Mouse (Mus musculus) cerebellum, postnatal 14 days (tissue): ENCODE data around the gene Agap3.

Experiments used
- DNase-seq, 2 experiments: peaks; one replicate each; pipeline ENCODE4 v3.0.0; 2021; ENCODE audit warnings: mixed read lengths in 2 of 2

The Agap3 gene

DNA sequence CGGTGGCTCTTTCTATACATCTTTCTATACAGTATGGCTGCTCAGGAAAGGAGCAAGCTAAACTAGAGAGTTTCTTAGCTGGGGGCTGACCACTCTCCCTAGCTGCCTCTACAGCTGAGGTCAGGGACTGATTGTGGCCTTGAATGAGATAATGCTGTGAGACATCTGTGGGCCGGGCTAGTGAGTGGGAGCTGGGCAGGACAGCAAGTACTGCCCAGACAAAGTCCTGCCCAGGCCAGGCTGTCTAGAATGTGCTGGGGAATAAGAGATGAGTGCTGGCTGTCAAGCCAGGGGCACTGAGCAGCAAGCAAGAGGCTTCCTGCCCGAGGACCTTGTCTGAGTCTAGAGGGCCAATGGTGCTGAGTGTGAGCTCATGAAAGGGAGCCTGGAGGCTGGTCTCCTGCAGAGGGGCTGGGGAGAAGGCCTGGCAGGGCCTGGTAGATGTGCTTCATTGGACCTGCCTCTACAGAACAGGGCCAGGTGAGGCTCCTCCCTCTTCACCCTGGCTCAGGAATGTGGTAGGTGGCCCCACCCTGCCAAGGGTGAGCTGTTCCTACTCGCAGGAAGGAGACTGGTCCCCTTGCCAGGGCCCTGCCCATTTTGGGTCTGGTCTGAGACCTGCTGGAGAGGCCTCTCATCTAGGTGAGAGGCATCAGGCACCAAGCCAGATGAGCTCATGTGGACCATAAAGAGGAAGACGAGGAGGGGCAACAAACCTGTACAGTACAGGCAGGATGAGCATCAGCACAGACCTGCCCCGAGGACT is 23.7 kb downstream of the Agap3 start:
- peak; percentile 65 to 69 for DNase-seq

DNA sequence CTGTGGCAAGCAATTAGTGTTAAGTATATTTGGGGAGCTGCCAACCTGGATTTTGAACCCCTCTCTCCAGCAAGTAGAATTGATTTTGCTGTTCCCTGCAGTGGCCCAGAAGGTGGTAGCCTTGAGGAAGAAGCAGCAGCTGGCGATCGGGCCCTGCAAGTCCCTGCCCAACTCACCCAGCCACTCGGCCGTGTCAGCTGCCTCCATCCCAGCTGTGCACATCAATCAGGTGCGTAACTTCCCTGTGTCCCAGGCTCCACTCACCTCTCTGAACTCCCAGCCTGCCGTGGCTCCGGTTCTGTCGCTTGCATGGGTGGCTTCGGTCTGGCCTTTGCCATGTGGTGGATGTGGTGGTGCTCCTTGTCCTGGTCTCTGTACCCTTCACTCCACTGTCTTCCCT is 25.9 kb downstream of the Agap3 start:
- DNase-seq: no peak

DNA sequence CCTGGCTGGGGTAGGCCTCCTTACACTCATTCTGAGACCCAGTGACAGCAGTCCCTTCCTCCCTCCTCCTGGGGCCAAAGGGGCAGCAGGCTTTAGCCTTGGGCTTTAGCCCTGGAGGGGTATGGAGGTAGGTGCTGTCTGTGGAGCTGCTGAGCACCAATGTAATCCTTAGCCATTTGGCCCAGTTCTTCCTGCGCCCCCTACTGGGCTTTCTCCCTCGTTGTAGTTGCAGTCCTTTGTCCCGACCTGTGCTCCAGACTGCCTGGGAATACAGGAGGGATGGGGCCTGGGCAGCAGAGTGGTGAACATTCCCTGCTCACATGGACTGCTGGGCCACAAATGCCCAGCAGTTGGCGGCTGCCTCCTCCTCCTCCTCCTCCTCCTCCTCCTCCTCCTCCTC is 29.7 kb downstream of the Agap3 start:
- DNase-seq: peak; percentile 78 to 87

- DNase-seq: no peak
These were observed 30.5 kb downstream of the Agap3 start for GRCm38 (mm10) chr5:24482247-24483079.

GRCm38 (mm10) chr5:24483326-24483725 is 31.3 kb downstream of the Agap3 start:
- peak; percentile 83 to 86 for DNase-seq

- no peak for DNase-seq
These were observed 33.0 kb downstream of the Agap3 start for GRCm38 (mm10) chr5:24484963-24485362.

- peak; percentile 95 to 98 for DNase-seq
These were observed 34.1 kb downstream of the Agap3 start for GRCm38 (mm10) chr5:24486097-24486496.

- no peak for DNase-seq
These were observed 34.8 kb downstream of the Agap3 start for GRCm38 (mm10) chr5:24486738-24487137.

GRCm38 (mm10) chr5:24490413-24490920 is 38.5 kb downstream of the Agap3 start:
- DNase-seq: no peak

DNA sequence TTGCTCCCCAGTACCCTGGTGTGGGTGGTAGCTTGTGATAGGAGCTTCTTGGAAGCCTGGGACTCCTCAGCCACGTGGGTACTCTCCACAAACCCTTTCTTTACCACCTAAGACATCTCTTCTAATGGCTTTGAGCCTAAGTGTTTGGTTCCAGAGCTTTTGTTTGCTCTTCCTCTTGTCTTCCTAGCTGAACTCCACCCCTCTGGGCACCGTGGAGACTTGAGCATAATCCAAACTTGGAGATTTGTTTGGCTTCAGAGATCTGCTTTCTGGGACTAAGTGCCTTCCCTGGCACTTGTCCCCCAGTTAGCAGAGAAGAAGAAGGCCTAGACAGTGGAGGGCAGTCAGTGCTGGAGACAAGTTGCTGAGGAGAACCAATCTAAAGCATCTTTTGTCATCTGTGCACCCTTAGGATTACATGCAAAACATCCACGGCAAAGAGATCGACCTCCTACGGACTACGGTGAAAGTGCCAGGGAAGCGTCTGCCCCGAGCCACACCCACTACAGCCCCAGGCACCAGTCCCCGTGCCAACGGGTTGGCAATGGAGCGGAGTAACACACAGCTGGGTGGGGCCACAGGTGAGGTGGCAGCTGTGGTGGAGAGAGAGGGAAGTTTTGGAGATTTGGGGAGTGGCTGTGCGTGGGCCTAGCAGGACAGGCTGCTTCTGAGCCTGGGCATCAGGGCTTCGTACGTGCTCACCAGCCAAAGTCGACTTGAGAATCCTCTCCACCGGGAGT is 40.7 kb downstream of the Agap3 start:
- no peak for DNase-seq

- DNase-seq: no peak
These were observed 43.0 kb downstream of the Agap3 start for GRCm38 (mm10) chr5:24495019-24495418.

- DNase-seq: no peak
These were observed 44.8 kb downstream of the Agap3 start for GRCm38 (mm10) chr5:24496756-24497155.

DNA sequence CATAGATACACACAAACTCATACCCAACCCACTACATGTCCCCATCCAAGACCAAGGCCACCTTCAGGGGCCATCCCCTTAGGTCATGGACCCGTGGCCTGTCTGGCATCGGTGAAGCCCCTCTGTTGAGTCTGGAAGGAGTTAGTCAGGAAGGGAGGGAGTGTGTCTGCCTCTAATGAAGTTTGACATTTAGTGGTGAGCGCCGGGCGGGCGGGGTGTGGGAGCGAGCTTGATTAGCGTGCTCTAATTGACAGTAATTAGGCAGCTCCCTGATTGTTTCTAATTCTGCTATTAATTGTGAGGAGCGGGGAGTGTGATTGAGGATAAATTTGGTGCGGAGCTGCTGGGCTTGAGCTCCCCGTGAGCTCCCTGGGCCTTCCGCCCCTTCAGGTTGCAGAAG is 45.5 kb downstream of the Agap3 start:
- DNase-seq: no peak

- peak in 1 of 2 experiments; percentile 20 for DNase-seq
These were observed 47.1 kb downstream of the Agap3 start for GRCm38 (mm10) chr5:24499113-24499512.

DNA sequence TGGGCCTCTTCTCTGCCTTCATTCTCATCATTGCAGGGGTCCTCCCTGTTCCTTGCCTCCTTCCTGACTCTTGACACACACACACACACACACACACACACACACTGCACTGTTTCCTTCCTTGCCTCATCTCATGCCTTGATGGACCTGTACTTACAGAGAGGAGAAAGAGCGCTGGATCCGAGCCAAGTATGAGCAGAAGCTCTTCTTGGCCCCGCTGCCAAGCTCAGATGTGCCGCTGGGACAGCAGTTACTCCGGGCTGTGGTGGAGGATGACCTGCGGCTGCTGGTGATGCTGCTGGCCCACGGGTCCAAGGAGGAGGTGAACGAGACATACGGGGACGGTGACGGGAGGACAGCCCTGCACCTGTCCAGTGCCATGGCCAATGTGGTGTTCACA is 48.9 kb downstream of the Agap3 start:
- DNase-seq: peak; percentile 65 to 80

DNA sequence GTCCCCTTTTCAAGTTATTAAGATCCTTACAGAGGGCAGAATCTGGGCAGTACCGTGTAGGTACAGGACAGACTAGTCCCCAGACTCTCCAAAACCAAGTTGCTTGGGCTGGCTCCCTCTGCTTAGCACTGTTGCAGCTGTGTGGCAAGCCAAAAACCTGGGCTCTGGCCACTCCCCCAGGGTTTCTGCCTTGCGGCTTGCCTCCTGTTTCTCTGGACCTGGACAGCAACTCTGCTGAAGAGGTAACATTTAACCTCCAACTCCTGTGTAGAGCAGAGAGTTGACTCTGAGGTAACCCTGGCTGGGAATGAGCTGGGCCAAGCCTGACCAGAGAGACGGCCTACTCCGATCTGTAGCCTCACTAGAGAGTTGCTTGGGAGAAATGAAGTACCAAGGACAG is 50.8 kb downstream of the Agap3 start:
- peak in 1 of 2 experiments; percentile 8 for DNase-seq

GRCm38 (mm10) chr5:24505513-24505912 is 53.5 kb downstream of the Agap3 start:
- DNase-seq: no peak

- DNase-seq: no peak
These were observed 56.4 kb downstream of the Agap3 start for GRCm38 (mm10) chr5:24508406-24508805.

DNA sequence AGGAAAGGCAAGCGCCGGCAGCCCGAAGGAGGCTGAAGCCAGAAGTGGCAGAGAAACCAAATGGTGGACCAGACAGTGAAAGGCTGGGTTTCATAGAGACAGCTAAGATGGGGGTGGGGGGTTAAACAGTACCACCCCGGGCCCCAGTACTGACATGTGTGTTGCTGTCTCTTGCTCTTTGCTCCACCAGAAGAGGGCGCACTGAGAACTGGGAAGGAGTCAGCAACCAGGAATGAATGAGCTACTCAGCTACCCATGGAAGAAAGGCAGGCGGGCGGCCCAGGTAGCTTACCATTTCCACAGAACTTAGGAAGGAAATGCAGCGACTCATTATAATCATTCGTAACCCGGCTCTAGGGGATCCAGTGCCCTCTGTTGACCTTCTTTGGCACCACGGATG is 58.7 kb downstream of the Agap3 start:
- peak in 1 of 2 experiments; percentile 52 for DNase-seq

- DNase-seq: no peak
These were observed 60.3 kb downstream of the Agap3 start for GRCm38 (mm10) chr5:24512271-24512670.

DNA sequence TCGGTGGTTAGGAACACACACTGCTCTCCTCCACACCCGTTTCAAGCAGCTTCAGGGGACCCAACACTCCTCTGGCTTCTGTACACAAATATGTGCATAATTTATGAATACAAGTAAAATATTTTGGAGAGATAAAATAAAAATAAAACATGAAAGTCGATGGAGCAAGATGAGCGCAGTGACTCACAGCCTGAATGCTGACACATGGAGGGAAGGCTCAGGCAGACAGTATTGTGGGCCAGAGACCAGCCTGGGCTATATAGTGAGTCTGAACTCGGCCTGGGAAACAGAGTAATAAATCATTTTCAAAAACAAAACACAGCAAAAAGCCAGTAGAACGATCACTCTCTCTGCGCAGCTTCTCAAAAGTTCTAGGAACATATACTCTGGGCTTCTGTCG is 69.4 kb downstream of the Agap3 start:
- DNase-seq: no peak

DNA sequence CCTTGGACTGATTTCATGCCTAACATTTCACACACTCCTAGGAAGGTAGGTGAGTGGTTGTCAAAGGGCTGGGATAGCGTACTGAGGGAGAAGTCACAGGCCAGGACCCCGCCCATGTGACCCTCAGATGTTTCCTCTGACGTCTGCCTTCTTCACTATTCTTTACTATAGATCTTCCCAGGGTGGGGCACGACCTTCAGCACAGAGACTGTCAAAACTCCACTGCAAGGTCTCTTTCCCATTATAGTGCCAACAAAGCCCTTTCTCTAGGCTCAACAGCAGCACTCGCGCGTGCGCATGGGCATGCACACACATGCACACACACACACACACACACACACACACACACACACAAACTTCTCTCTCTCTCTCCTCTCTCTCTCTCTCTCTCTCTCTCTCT is 71.8 kb downstream of the Agap3 start:
- DNase-seq: no peak

DNA sequence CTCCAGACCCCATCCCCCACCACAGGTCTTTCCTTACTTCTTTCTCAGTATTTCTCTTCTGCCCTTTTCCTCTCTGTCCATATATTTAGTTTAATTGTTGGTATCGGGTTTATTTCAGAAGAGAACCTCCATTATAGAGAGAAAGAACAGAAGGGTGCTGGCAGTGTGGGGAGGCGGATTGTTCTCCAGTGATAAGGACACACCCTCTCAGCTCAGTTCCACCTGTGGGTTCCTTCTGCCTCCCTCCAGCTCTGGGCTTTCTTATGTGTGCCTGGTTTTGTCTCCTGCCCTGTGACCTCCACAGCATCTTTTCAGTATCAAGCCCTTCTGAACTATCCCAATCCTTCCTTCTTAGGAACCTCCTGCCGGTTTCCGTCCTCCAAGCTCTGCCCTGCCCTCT is 72.5 kb downstream of the Agap3 start:
- no peak for DNase-seq
